Mouse (Mus musculus): Measurements from ENCODE around the gene Il17d. TPM values are rescaled to one million over a fixed set of nuclear protein-coding genes. Genes with fewer than 3 reads are reported as not detected.

The Il17d gene
- total and polyA plus RNA-seq, 3 experiments = 0.08 TPM; not detected in 2

DNA sequence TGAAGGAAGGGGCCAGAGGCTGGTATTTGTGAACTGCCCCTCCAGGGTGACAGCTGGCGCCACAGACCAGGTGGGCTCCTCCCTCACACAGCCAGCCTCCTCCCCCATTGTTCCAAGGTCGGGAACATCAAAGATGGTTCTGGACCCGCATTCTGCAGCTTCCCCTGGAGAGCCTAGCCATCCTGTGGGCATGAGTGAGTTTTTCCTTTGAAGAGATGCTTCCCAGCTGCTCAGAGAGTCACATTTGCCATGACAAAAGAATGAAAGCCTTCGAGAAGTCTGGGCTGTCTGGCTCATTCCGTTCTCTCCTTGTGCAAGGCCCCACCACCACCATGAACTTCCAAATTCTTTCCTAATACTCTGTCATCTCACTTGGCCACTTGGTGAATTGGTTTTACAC, 9.8 kb downstream of the Il17d start:
- Histone ChIP-seq H3K27me3 (replicated peaks) (peaks cover 3% of the 10 kb centered on the region), H3K4me2 (ENCODE audit: insufficient read depth, low read depth, poor library complexity, severe bottlenecking) (no peak overlapping the region), H3K4me3 (replicated peaks in 1 of 3; ENCODE audit: low read depth in 2 of 3, low read length in 2 of 3, poor library complexity in 1 of 3) (no peak overlapping the region), H3K4me1 (ENCODE audit: control insufficient read depth in 1 of 2, insufficient read depth in 2 of 2) (peaks cover 0 to 9% of the 10 kb centered on the region in 2 experiments; a peak in 2 of 4 replicates), H3K27ac (ENCODE audit: insufficient read depth, low read depth) (no peak overlapping the region), H3K79me2 (replicated peaks; ENCODE audit: control insufficient read depth, extremely low read depth, insufficient read depth, poor library complexity, severe bottlenecking) (no peaks in the 10 kb centered on the region), H3K36me3 (replicated peaks in 1 of 2; ENCODE audit: control insufficient read depth in 1 of 2, insufficient read depth in 1 of 2, low read length in 1 of 2) (no peaks in the 10 kb centered on the region), H3K9me3 (replicated peaks; ENCODE audit: low read length) (no peaks in the 10 kb centered on the region), H3K9ac (ENCODE audit: insufficient read depth, low read depth) (no peak overlapping the region)
- no peak for DNase-seq (ENCODE audit: extremely low read depth)
- TF ChIP-seq USF2 (conservative IDR thresholded peaks at IDR 0.05; ENCODE audit: low read depth, low read length) (no peak), UBTF (IDR thresholded peaks at IDR 0.05; ENCODE audit: low read depth, low read length) (no peak), USF1 (IDR thresholded peaks at IDR 0.05; ENCODE audit: low read depth, low read length) (no peak), SMC3 (IDR thresholded peaks at IDR 0.05; ENCODE audit: low read depth, low read length) (no peak), MAZ (IDR thresholded peaks at IDR 0.05; ENCODE audit: low read depth, low read length) (no peak), JUND (conservative IDR thresholded peaks at IDR 0.05; ENCODE audit: low read depth, low read length) (no peak)
- in situ Hi-C loops (cut with MboI; ENCODE audit: low pct_ligation_motif_present, low pct_unique_long_range_greater_than_20kb, low sequenced_read_pairs) = no loop called here
- dilution Hi-C loops (cut with MboI; ENCODE audit: extremely low pct_ligation_motif_present, extremely low pct_unique_long_range_greater_than_20kb, low sequenced_read_pairs) = no loop called here

- no peaks in the 10 kb centered on the region for H3K9me3 ChIP-seq (replicated peaks; ENCODE audit: low read length)
- DNase-seq (ENCODE audit: extremely low read depth) = no peak
- no peaks in the 10 kb centered on the region for H3K36me3 ChIP-seq (replicated peaks in 1 of 2; ENCODE audit: control insufficient read depth in 1 of 2, insufficient read depth in 1 of 2, low read length in 1 of 2)
- peaks cover 3% of the 10 kb centered on the region for H3K27me3 ChIP-seq (replicated peaks)
- H3K4me1 ChIP-seq (ENCODE audit: control insufficient read depth in 1 of 2, insufficient read depth in 2 of 2) = peaks cover 0 to 9% of the 10 kb centered on the region in 2 experiments; a peak in 2 of 4 replicates
- H3K4me2 ChIP-seq (ENCODE audit: insufficient read depth, low read depth, poor library complexity, severe bottlenecking) = no peak overlapping the region
- no peak overlapping the region for H3K4me3 ChIP-seq (replicated peaks in 1 of 3; ENCODE audit: low read depth in 2 of 3, low read length in 2 of 3, poor library complexity in 1 of 3)
- H3K79me2 ChIP-seq (replicated peaks; ENCODE audit: control insufficient read depth, extremely low read depth, insufficient read depth, poor library complexity, severe bottlenecking) = no peaks in the 10 kb centered on the region
- in situ Hi-C loops (cut with MboI; ENCODE audit: low pct_ligation_motif_present, low pct_unique_long_range_greater_than_20kb, low sequenced_read_pairs) = no loop called here
- H3K27ac ChIP-seq (ENCODE audit: insufficient read depth, low read depth) = no peak overlapping the region
- no peak for TF ChIP-seq ZNF384 (IDR thresholded peaks at IDR 0.05; ENCODE audit: low read depth, low read length)
- TF ChIP-seq ZKSCAN1 (IDR thresholded peaks at IDR 0.05; ENCODE audit: borderline replicate concordance, low read depth, low read length) = no peak
- TF ChIP-seq UBTF (IDR thresholded peaks at IDR 0.05; ENCODE audit: low read depth, low read length) = no peak
- TF ChIP-seq MYC (IDR thresholded peaks at IDR 0.05; ENCODE audit: low read depth, low read length) = no peak
- no peak for TF ChIP-seq MAZ (IDR thresholded peaks at IDR 0.05; ENCODE audit: low read depth, low read length)
- TF ChIP-seq SIN3A (IDR thresholded peaks at IDR 0.05; ENCODE audit: low read length) = no peak
- no peak for TF ChIP-seq SMC3 (IDR thresholded peaks at IDR 0.05; ENCODE audit: low read depth, low read length)
- TF ChIP-seq CTCF (conservative IDR thresholded peaks at IDR 0.05 in 1 of 2, IDR thresholded peaks at IDR 0.05 in 1 of 2; ENCODE audit: low read depth in 2 of 2, low read length in 2 of 2) = no peak
- no peak for TF ChIP-seq ZMIZ1 (IDR thresholded peaks at IDR 0.05; ENCODE audit: low read depth, low read length)
- TF ChIP-seq RAD21 (IDR thresholded peaks at IDR 0.05; ENCODE audit: low read depth, low read length) = no peak
- no peak for TF ChIP-seq CHD2 (IDR thresholded peaks at IDR 0.05; ENCODE audit: low read length)
- no peak for TF ChIP-seq POLR2AphosphoS2 (IDR thresholded peaks at IDR 0.05; ENCODE audit: low read depth, low read length)
- TF ChIP-seq CHD1 (IDR thresholded peaks at IDR 0.05; ENCODE audit: low read depth, low read length) = no peak
- TF ChIP-seq MAX (IDR thresholded peaks at IDR 0.05; ENCODE audit: low read length) = no peak
- TF ChIP-seq PAX5 (IDR thresholded peaks at IDR 0.05; ENCODE audit: low read length) = no peak
- no peak for TF ChIP-seq ZC3H11A (IDR thresholded peaks at IDR 0.05; ENCODE audit: low read depth, low read length)
- TF ChIP-seq E2F4 (IDR thresholded peaks at IDR 0.05; ENCODE audit: insufficient replicate concordance, low read depth, low read length) = no peak
- no peak for TF ChIP-seq POLR2A (IDR thresholded peaks at IDR 0.05; ENCODE audit: low read depth, low read length)
- dilution Hi-C loops (cut with MboI; ENCODE audit: extremely low pct_ligation_motif_present, extremely low pct_unique_long_range_greater_than_20kb, low sequenced_read_pairs) = no loop called here
- no peak overlapping the region for H3K9ac ChIP-seq (ENCODE audit: insufficient read depth, low read depth)
These were observed 10.4 kb downstream of the Il17d start for GRCm38 (mm10) chr14:57534961-57535360.

Data from CH12.LX (cell line).